Mouse (Mus musculus) regulatory T cell (primary cell): ENCODE data around the gene Cyp4a12b.
"Not testable (repeated sequence)": the region's sequence is repeated elsewhere in the genome, so short reads cannot be mapped to it uniquely, and the experiment has no call there.

Experiments
- in situ Hi-C: fragments of 300-600 bp; cut with MboI, MseI; formaldehyde crosslinking; loops from one replicate; pipeline ENCODE4 v1.15.1; 2025; ENCODE audit warnings: high pct_unique_total_duplicates

Cyp4a12b gene

GRCm38 (mm10) chr4:115411324-115411723, at the start of gene Cyp4a12b:
Gene Cyp4a12b (plus strand): TSS chr4:115411624.
- in situ Hi-C loops: loop anchor here (5.0 kb wide), 1 partner anchor 114 kb away; the partner anchor contains the start of gene Cyp4a12a

DNA sequence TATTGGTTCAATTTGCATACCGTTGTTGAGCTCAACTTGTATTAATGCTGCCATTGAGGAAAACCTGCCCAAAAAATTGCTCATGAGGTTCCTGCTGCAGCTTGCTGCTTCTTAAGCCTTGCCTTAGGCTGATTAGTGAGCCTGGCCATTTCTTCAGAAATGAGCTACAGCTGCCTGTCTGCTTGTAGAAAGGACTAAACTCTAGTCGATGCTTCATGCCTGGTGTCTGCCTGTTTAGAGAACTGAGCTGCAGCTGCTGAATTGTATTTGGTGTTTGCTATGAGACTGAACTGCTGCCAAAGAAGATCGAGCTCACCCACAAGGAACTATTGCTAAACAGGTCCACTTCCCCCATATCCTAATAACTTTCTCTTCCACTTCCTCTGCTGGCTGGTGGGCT, 45.8 kb upstream of the Cyp4a12b start:
- in situ Hi-C loops: not testable (repeated sequence)

GRCm38 (mm10) chr4:115368067-115368466, 43.4 kb upstream of the Cyp4a12b start:
- in situ Hi-C loops: not testable (repeated sequence)

GRCm38 (mm10) chr4:115396256-115396655, 15.2 kb upstream of the Cyp4a12b start:
- in situ Hi-C loops: not testable (repeated sequence)

DNA sequence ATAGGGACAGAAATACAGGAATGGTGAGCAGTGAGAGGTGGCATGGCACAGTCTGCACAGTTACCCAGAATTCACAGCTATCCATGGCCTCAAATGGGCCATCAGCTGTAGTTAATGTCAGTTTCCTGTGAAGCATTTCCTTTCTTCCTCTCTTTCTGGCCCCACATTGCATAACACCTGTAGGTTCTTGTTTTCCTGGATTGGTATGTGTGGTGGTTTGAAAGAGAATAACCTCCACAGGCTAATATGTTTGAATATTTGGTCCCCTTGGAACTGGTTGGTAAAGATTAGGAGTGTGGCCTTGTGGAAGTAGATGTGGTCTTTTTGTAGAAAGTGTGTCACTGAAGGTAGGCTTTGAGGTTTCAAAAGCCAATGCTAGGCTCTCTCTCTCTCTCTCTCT, 14.5 kb upstream of the Cyp4a12b start:
- in situ Hi-C loops: not testable (repeated sequence)

DNA sequence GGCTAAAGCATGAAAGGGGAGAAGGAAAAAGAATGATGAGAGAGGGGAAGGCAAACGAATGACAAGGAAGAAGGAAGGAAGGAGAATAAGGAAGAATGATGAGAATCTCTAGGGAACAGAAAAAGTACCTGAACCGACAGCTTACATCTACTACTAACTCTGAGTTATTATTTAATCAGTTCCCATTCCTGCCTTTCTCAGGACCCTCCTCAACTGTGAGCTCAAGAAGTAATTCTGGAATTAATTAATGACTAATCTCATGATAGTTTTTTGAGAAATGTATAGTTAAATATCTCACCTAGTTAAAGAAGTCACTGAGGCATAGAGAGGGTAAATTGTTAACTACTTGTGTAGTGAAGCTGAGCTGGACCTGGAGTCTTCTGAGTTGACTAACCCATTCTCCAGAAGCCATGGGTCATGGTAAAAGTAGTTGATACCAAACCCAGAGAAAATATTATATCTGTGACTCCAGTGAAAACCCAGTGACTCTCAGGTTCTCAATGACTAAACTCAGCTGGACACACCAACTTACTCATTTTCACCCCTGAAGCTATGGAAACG, 39.2 kb downstream of the Cyp4a12b start:
- in situ Hi-C loops: no loop called here

DNA sequence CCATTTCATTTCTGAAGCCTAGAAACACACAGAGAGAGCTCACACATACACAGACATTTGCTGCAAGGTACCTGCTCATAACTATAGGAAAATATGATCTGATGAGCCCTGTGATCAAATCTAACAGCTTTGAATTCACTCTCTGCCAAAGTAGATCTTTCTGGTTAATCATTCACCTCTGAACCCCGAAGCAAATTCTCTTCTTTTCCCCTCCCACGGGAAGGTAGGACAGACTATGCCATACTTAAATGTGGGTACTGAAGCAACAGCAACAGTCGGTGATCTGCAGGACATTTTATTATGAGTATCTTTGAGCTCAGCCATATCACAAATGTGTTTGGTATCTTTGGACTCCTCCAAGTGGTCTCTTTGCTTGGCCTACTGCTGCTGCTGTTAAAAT, 40.9 kb downstream of the Cyp4a12b start, which contains the start of gene Cyp4a30b:
TSS of gene Cyp4a30b (plus strand) at position 301 of the 400 bp plus-strand sequence.
- in situ Hi-C loops: no loop called here

DNA sequence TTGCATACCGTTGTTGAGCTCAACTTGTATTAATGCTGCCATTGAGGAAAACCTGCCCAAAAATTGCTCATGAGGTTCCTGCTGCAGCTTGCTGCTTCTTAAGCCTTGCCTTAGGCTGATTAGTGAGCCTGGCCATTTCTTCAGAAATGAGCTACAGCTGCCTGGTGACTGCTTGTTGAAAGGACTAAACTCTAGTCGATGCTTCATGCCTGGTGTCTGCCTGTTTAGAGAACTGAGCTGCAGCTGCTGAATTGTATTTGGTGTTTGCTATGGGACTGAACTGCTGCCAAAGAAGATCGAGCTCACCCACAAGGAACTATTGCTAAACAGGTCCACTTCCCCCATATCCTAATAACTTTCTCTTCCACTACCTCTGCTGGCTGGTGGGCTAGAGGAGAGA, 62.2 kb downstream of the Cyp4a12b start:
- in situ Hi-C loops: loop anchor here (5.0 kb wide), 1 partner anchor 111 kb away; no protein-coding TSS in a partner anchor

- in situ Hi-C loops: not testable (repeated sequence)
These were observed 64.6 kb downstream of the Cyp4a12b start for GRCm38 (mm10) chr4:115476051-115476450.

- in situ Hi-C loops: no loop called here
These were observed 69.7 kb downstream of the Cyp4a12b start for GRCm38 (mm10) chr4:115481006-115481652.
